Mouse (Mus musculus) lung, postnatal 0 days (tissue): ENCODE data around the gene AU021092.

Experiments used
- CTCF ChIP-seq: IDR thresholded peaks from 2 replicates; pipeline ENCODE4 v1.5.1; 2016; ENCODE audit warnings: antibody characterized with exemption, mild to moderate bottlenecking
- EP300 ChIP-seq: IDR thresholded peaks from 2 replicates; pipeline ENCODE4 v1.6.1; 2016; ENCODE audit warnings: antibody characterized with exemption, mild to moderate bottlenecking, control low read depth

DNA sequence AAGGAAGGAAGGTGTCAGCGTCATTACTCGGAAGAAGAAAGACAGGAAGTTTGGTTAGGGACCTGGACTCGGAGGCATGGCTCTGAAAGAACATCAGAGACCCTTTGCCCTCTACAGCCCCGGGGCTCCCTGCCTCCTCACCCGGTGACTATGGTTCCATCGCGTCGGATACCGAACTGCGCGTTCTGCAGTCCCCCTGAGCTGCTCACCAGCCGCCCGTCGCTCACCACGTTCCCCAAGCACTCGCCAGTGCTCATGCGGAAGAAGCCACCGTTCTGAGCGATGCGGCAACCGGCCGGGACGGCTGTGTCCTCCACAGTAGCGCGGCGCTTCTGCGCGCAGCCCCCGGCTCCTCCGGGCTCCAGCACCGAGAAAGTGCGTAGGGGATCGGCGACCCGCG, 18.9 kb downstream of the AU021092 start:
- TF ChIP-seq EP300 (no peak), CTCF (no peak)
